Mouse (Mus musculus): Measurements from ENCODE around the gene Tmco5.

DNA sequence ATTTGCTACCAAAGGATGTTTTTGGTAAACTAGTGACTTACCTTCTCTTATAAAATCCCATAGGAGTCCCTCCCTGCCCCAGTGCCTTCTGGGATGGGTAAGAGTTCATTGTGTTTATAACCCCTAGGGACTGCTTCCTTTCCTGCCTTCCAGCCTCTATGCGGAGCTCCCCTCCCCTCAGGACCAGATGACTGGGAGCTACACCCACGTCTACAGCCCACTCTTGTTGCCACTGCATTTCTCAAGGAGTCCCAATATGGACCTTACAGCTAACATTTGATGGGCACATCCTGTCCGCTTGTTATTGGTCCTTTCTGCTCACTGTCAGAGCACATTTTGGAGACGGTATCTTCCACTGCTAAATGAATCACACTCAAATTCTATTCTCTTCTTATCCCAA is 36.1 kb downstream of the Tmco5 start:
- TF ChIP-seq CTCF (IDR thresholded peaks at IDR 0.05; ENCODE audit: borderline replicate concordance, extremely low read depth, insufficient read depth, insufficient read length) (no peak), POLR2A (IDR thresholded peaks at IDR 0.05; ENCODE audit: borderline replicate concordance, extremely low read depth, insufficient read depth, insufficient read length, poor library complexity, severe bottlenecking) (no peak)

Data from brain, embryonic 14.5 days (tissue).